Mouse (Mus musculus) adipose tissue, adult 10 weeks (tissue): ENCODE measurements around the gene 4933405O20Rik. TPM values are rescaled to one million over a fixed set of nuclear protein-coding genes. Genes with fewer than 3 reads are reported as not detected.

ENCODE experiments used
- polyA plus RNA-seq: library from polyadenylated mRNA; stranded (reverse); fragments of 350-450 nt; fragmentation: Illumina TruSeq; extraction: RNeasy Lipid Tissue Mini Kit (QIAGEN cat#74804); gene quantifications from one replicate; pipeline ENCODE4 v1.2.3, GENCODE M21; 2014; ENCODE audit warnings: low read depth, low replicate concordance

The 4933405O20Rik gene
- 1.2 TPM for polyA plus RNA-seq

GRCm38 (mm10) chr7:50598890-50599289 lies at the start of gene 4933405O20Rik:
Gene 4933405O20Rik (plus strand): TSS chr7:50599190.

